Mouse (Mus musculus): ENCODE results near the gene Ubtf.

Ubtf gene

DNA sequence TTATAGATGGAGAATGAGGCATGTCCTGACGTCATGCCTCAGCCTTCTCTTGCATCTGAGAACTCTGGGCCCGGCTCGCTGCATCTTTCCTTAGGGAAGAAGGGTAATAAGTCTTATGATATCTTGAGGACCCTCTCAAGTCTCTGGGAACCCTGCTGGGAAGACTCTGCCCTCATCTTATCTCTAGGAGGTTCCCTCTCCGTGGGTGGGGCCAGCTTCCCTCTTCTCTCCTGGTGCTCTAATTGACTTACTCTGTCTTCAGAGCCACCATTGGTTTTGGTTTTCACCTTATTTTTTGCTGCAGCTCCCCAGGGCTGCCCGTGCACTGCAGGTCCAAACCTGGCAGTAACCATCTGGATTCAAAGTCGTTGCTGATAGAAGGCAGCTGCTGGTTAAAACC lies 61.4 kb downstream of the Ubtf start:
- no peak for DNase-seq

DNA sequence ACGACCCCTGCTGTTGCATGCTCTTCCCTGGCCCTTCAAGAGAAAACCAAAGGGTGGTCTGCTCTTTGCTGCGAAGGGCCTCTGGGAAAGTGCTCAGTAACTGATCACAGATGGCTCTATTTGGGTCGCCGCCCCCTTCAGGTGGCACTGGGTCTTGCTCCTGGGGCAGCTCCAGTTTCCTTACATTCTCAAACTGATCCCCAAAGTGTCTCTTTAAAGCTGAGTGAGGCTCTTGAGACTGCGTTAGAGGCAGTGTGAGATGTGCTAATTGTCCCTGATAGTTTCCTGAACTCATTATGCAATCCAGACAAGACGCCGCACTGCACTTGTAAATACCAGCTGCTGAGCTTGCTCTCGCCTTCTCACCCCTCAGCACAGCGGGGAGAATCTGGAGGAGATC lies 62.0 kb downstream of the Ubtf start:
- no peak for DNase-seq

Measured in kidney, adult 9 months (tissue).